Mouse (Mus musculus) spleen, adult 2 months (tissue): ENCODE data around the gene Atm. TPM values are rescaled to one million over a fixed set of nuclear protein-coding genes. Genes with fewer than 3 reads are reported as not detected.

ENCODE experiments used
- DNase-seq, 2 experiments: peaks; one replicate each; pipeline versions ENCODE4 v3.0.0 to v3.0.0-alpha.2; 2012 to 2021; ENCODE audit warnings: low spot score in 2 of 2, low read depth in 1 of 2
- H3K27ac ChIP-seq: fragments of 200-500 bp; 2 replicates; pipeline ENCODE4 v1.5.1; 2012; ENCODE audit warnings: low read length, inconsistent platforms; ENCODE audit not compliant: insufficient read depth
- H3K27me3 ChIP-seq: fragments of 200-500 bp; 2 replicates; pipeline ENCODE4 v1.6.1; 2012; ENCODE audit warnings: mild to moderate bottlenecking, moderate library complexity, low read length, inconsistent platforms; ENCODE audit not compliant: control insufficient read depth, insufficient read depth
- H3K36me3 ChIP-seq: fragments of 200-500 bp; 2 replicates; pipeline ENCODE4 v1.6.1; 2012; ENCODE audit warnings: mild to moderate bottlenecking, low read length, inconsistent platforms; ENCODE audit not compliant: control insufficient read depth, insufficient read depth
- H3K4me1 ChIP-seq: fragments of 200-500 bp; 2 replicates; pipeline ENCODE4 v1.6.1; 2011; ENCODE audit warnings: inconsistent platforms; ENCODE audit not compliant: control insufficient read depth, insufficient read depth, insufficient read length
- H3K4me3 ChIP-seq: fragments of 200-500 bp; 2 replicates; pipeline ENCODE4 v1.5.1; 2011; ENCODE audit warnings: mild to moderate bottlenecking, inconsistent platforms; ENCODE audit not compliant: insufficient read depth, insufficient read length; ENCODE audit errors: extremely low read depth
- CTCF ChIP-seq: fragments of 200-500 bp; IDR thresholded peaks from 2 replicates; pipeline ENCODE4 v1.5.1; 2011; ENCODE audit warnings: mild to moderate bottlenecking, inconsistent platforms; ENCODE audit not compliant: insufficient read depth, insufficient read length, insufficient replicate concordance; ENCODE audit errors: extremely low read depth
- POLR2A ChIP-seq: fragments of 200-500 bp; IDR thresholded peaks from 2 replicates; pipeline ENCODE4 v1.6.1; 2011; ENCODE audit warnings: low read depth, low read length, inconsistent platforms
- WGBS: fragments of 180-500 bp; shearing (Covaris S2); methylation state at CpG from one replicate; pipeline ENCODE4 v1.1.7; 2018; 5-methylcytosine and 5-hydroxymethylcytosine counted together
- polyA plus RNA-seq: library from polyadenylated mRNA; depleted of rRNA; stranded (reverse); fragments of >200 nt; gene quantifications from 2 replicates; pipeline ENCODE4 v1.2.3, GENCODE M21; 2012; rRNA removed

Atm gene
- polyA plus RNA-seq, 1 experiment: 2.8 TPM

DNA sequence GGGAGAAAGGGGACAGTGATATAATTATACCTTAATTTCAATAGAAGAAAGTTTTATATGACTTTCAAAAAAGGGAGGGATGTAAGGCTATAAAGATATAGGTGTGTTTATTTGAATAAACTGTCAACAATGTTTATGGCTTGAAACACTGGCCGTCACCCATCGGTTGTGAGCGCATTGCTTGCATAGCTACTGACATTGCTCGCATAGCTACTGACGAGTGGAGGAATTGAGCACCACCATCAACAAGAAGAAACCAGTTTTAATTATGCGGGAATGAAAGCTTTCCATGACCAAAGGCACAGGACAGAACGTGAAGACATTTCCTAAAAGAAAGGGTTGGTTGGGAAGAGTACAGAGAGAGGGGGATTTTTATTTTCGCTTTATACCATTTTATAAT, 135.4 kb downstream of the Atm start:
- WGBS: 95% methylated on average over 8 of the region's 8 CpGs
- Histone ChIP-seq H3K4me1 (no peaks in the 10 kb centered on the region; the same call in 1 of the 2 replicates), H3K27me3 (no peaks in the 10 kb centered on the region), H3K27ac (no peak overlapping the region), H3K36me3 (no peaks in the 10 kb centered on the region), H3K4me3 (no peak overlapping the region)
- TF ChIP-seq POLR2A: no peak
- TF ChIP-seq CTCF: no peak
- no peak for DNase-seq

DNA sequence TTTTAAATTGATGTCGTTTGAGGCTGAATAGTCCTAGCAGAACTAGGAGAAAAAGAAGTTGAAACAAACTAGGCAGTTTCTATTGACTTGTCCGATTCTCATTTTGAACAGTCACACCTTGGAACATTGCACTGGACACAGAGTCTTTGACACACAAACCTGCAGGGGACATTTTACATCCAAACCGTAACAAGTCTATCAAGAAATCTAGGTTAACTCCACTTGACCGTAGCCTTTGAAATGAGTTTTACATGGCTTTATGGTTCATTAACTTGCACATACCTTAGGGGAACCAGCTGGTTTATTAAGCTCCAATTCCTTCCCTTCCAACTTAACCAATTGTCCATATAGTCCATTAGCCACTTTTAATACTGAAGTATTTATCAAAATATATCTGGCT, 135.8 kb downstream of the Atm start:
- no peak for DNase-seq
- Histone ChIP-seq H3K27me3 (no peaks in the 10 kb centered on the region), H3K36me3 (no peaks in the 10 kb centered on the region), H3K4me3 (no peak overlapping the region), H3K27ac (no peak overlapping the region), H3K4me1 (no peaks in the 10 kb centered on the region; the same call in 1 of the 2 replicates)
- 93% methylated on average over 4 of the region's 4 CpGs for WGBS
- TF ChIP-seq POLR2A (no peak), CTCF (no peak)

DNA sequence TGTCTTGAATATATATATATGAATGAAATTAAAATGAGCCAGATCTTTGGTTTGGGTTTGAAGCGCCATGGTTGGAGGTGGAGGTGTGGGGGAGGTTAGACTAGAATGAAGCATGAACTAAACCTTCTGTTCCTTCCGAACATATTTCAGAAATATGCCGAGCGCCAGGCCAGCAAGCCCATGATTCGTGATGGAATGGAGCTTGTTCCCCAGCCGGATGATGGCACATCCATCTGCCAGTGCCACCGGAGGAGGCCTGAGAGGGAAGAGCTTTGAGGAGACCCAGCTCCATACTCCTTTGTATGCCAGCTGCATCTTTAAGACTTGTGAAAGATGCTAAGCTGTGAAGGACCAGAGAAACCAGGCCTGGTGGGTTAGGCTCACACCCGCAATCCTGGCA, 137.0 kb downstream of the Atm start:
- Histone ChIP-seq H3K27me3 (no peaks in the 10 kb centered on the region), H3K4me1 (no peaks in the 10 kb centered on the region; the same call in 1 of the 2 replicates), H3K36me3 (no peaks in the 10 kb centered on the region), H3K27ac (no peak overlapping the region), H3K4me3 (no peak overlapping the region)
- no peak for DNase-seq
- WGBS: 97% methylated on average over 8 of the region's 8 CpGs
- TF ChIP-seq CTCF (no peak), POLR2A (no peak)

DNA sequence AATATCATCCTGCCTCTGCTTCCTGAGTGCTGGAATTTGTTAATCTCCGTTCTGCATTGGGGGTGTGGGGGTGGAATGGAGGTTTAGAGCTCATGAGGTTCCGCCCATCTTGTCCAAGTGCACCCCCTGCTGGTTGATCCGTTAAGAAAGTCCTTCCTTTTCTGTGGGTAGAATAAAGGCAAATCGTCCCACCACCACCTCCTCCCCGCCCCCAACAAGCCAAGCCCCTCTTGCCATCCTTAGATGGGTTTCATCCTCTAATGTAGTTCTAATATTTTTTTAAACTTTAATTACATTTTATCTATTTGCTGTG, 138.2 kb downstream of the Atm start:
- no peak overlapping the region for H3K4me3 ChIP-seq

DNA sequence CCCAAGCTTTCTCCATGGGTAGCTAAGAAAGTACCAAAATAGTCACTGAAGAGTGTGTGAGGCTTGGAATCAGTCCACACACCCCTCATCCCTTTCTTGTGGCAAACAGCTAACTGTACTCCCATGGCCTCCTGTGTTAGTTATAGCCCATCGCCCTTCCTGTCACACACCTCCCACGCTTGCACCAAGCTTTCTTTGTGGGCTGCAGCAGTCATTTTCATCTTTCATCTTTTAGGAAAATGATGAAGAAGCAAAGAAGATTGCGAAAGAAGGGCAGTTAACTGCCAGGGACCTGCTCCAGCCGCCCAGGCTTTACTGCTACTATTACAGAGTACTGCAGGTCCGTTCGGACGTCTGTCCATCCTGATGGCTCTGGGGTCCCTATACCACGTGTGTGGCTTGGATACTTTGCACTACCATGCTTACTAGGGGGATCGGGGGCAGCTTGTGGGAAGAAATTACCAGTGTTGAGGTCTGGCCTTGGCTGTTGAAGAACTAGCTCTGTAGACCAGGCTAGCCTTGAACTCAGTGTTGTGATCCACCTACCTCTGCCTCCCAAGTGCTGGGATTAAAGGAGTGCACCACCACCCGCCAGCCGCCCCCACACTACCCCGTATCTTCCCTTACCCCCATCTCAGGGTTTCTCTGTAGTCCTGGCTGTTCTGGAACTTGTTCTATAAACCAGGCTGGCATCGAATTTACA, 138.7 kb downstream of the Atm start:
- no peaks in the 10 kb centered on the region for H3K36me3 ChIP-seq
- DNase-seq: no peak
- no peak overlapping the region for H3K27ac ChIP-seq
- WGBS: 60% methylated on average over 13 of the region's 13 CpGs
- H3K27me3 ChIP-seq: no peaks in the 10 kb centered on the region
- H3K4me3 ChIP-seq: no peak overlapping the region
- TF ChIP-seq CTCF (no peak), POLR2A (no peak)
- H3K4me1 ChIP-seq: no peaks in the 10 kb centered on the region; the same call in 1 of the 2 replicates

More for the DNA sequence above, 138.2 kb downstream of the Atm start:
- Histone ChIP-seq H3K27ac (no peak overlapping the region), H3K27me3 (no peaks in the 10 kb centered on the region), H3K36me3 (no peaks in the 10 kb centered on the region), H3K4me1 (no peaks in the 10 kb centered on the region; the same call in 1 of the 2 replicates)
- peak; percentile 41 to 47 for DNase-seq
- 9% methylated on average over 5 of the region's 5 CpGs for WGBS
- TF ChIP-seq CTCF: peak; percentile 53; the same call in 1 of the 2 replicates
- TF ChIP-seq POLR2A: no peak

GRCm38 (mm10) chr9:53390136-53390535, 146.4 kb downstream of the Atm start:
- H3K4me1 ChIP-seq: no peaks in the 10 kb centered on the region; the same call in 1 of the 2 replicates
- H3K27ac ChIP-seq: no peak overlapping the region
- H3K4me3 ChIP-seq: no peak overlapping the region
- DNase-seq: no peak
- WGBS: 87% methylated on average over 7 of the region's 7 CpGs
- TF ChIP-seq CTCF (no peak), POLR2A (no peak)
- H3K36me3 ChIP-seq: no peaks in the 10 kb centered on the region
- no peaks in the 10 kb centered on the region for H3K27me3 ChIP-seq

Other genes starting within 250 kb of the Atm start
- 0.02 and 0.04 TPM in 2 replicates for gene Exph5, start 235.1 kb downstream of the Atm start, polyA plus RNA-seq
- gene Kdelc2, start 152.7 kb downstream of the Atm start, polyA plus RNA-seq: 1.7 and 1.9 TPM in 2 replicates
- gene 4930550C14Rik, start 134.4 kb downstream of the Atm start, polyA plus RNA-seq: 0.02 and 0.06 TPM in 2 replicates
- 1.4 and 1.9 TPM in 2 replicates for gene Npat, start 307 bp upstream of the Atm start, polyA plus RNA-seq
- gene Acat1, start 73.6 kb upstream of the Atm start, polyA plus RNA-seq: 6.9 and 7.8 TPM in 2 replicates
- 2.1 and 2.5 TPM in 2 replicates for gene Cul5, start 133.3 kb upstream of the Atm start, polyA plus RNA-seq
- gene Rab39, start 169.5 kb upstream of the Atm start, polyA plus RNA-seq: 1.8 TPM in 2 replicates
- 2.0 and 2.2 TPM in 2 replicates for gene Slc35f2, start 234.8 kb upstream of the Atm start, polyA plus RNA-seq